Mouse (Mus musculus) mammary gland, adult 2 months (tissue): ENCODE results near the gene Ogfod3. TPM values are rescaled to one million over a fixed set of nuclear protein-coding genes. Genes with fewer than 3 reads are reported as not detected.

Source experiments
- polyA plus RNA-seq: library from polyadenylated mRNA; depleted of rRNA; stranded (reverse); fragments of >200 nt; gene quantifications from 2 replicates; pipeline ENCODE4 v1.2.3, GENCODE M21; 2012; ENCODE audit warnings: low replicate concordance; rRNA removed

Gene Ogfod3
- 12.0 and 12.4 TPM in 2 replicates for polyA plus RNA-seq

GRCm38 (mm10) chr11:121204161-121205006 is at the start of gene Ogfod3, which contains the start of gene Hexdc:
Gene Ogfod3, minus strand, starts transcription at chr11:121204711.
Gene Hexdc, plus strand, starts transcription at chr11:121204433.

GRCm38 (mm10) chr11:121236564-121237344 is 32.2 kb upstream of the Ogfod3 start, which contains the start of gene Narf:
Gene Narf, plus strand, starts transcription at chr11:121237253.

GRCm38 (mm10) chr11:121229018-121229439 is 24.5 kb upstream of the Ogfod3 start, which contains the start of gene Cybc1:
Gene Cybc1, minus strand, starts transcription at chr11:121229322.

DNA sequence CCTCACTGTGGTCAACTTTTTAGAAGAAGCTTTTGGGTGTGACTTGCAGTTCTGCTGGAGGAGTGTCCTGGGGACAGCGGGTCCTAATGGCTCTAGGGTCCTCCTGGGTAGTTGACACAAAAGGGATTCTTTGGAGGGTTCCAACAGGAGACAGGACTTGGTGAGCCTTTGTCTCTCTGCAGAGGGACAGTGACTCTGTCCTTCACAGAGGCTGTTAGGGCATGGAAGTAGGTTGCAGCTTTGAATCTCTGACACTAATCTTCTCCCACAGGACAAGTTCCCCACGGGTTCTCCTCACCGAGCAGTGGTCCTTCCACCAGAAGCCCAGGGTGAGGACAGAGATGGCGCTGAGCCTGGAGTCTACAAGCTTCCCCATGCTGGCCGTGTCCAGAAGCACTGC is 44.5 kb downstream of the Ogfod3 start, which contains the start of gene Uts2r:
Gene Uts2r, plus strand, starts transcription at position 301 of the 400 bp plus-strand sequence.

GRCm38 (mm10) chr11:121145865-121146264 is 58.6 kb downstream of the Ogfod3 start, which contains the start of gene Tex19.1:
Gene Tex19.1, plus strand, starts transcription at chr11:121146143.

Other genes with a start within 250 kb of the Ogfod3 start
- 53.8 and 58.7 TPM in 2 replicates for gene Csnk1d, start 213.4 kb downstream of the Ogfod3 start, polyA plus RNA-seq
- 22.6 and 35.5 TPM in 2 replicates for gene Cd7, start 165.3 kb downstream of the Ogfod3 start, polyA plus RNA-seq
- 0.20 and 1.0 TPM in 2 replicates for gene Sectm1b, start 141.1 kb downstream of the Ogfod3 start, polyA plus RNA-seq
- gene Sectm1a, start 123.5 kb downstream of the Ogfod3 start, polyA plus RNA-seq, result 0.50 and 1.6 TPM in 2 replicates
- not detected in 2 replicates for gene Tex19.2, start 86.0 kb downstream of the Ogfod3 start, polyA plus RNA-seq
- not detected in 2 replicates for gene Tex19.1, start 58.6 kb downstream of the Ogfod3 start, polyA plus RNA-seq
- gene Uts2r, start 44.4 kb downstream of the Ogfod3 start, polyA plus RNA-seq, result 0.17 and 0.86 TPM in 2 replicates
- 15.2 and 16.8 TPM in 2 replicates for gene Hexdc, start 278 bp downstream of the Ogfod3 start, polyA plus RNA-seq
- gene Cybc1, start 24.6 kb upstream of the Ogfod3 start, polyA plus RNA-seq, result 43.0 and 49.2 TPM in 2 replicates
- 22.2 and 52.7 TPM in 2 replicates for gene Narf, start 32.5 kb upstream of the Ogfod3 start, polyA plus RNA-seq
- 36.0 and 45.2 TPM in 2 replicates for gene Foxk2, start 55.3 kb upstream of the Ogfod3 start, polyA plus RNA-seq
- gene Wdr45b, start 149.7 kb upstream of the Ogfod3 start, polyA plus RNA-seq, result 35.4 and 57.3 TPM in 2 replicates
- 7.6 and 9.8 TPM in 2 replicates for gene Rab40b, start 183.5 kb upstream of the Ogfod3 start, polyA plus RNA-seq
- gene Fn3krp, start 216.7 kb upstream of the Ogfod3 start, polyA plus RNA-seq, result 6.2 and 14.6 TPM in 2 replicates
- 6.3 and 8.6 TPM in 2 replicates for gene Fn3k, start 230.2 kb upstream of the Ogfod3 start, polyA plus RNA-seq
- 49.3 and 101 TPM in 2 replicates for gene Tbcd, start 247.2 kb upstream of the Ogfod3 start, polyA plus RNA-seq